Mouse (Mus musculus): ENCODE data around the gene Ankrd13b.

Gene Ankrd13b

GRCm38 (mm10) chr11:77508068-77509021 is 18.9 kb upstream of the Ankrd13b start:
- peak; percentile 91 for DNase-seq

- no peak for DNase-seq
Measured at GRCm38 (mm10) chr11:77507426-77507825, 17.9 kb upstream of the Ankrd13b start.

- no peak for DNase-seq
Measured at GRCm38 (mm10) chr11:77506941-77507340, 17.5 kb upstream of the Ankrd13b start.

- no peak for DNase-seq
Measured at GRCm38 (mm10) chr11:77506273-77506672, 16.8 kb upstream of the Ankrd13b start.

- no peak for DNase-seq
Measured at GRCm38 (mm10) chr11:77505291-77505980, 16.0 kb upstream of the Ankrd13b start.

- no peak for DNase-seq
Measured at GRCm38 (mm10) chr11:77504377-77504776, 14.9 kb upstream of the Ankrd13b start.

GRCm38 (mm10) chr11:77503511-77503910 is 14.0 kb upstream of the Ankrd13b start:
- DNase-seq, result no peak

GRCm38 (mm10) chr11:77502481-77502880 is 13.0 kb upstream of the Ankrd13b start:
- no peak for DNase-seq

- DNase-seq, result no peak
Measured at GRCm38 (mm10) chr11:77501971-77502370, 12.5 kb upstream of the Ankrd13b start.

GRCm38 (mm10) chr11:77501392-77501791 is 11.9 kb upstream of the Ankrd13b start:
- DNase-seq, result peak; percentile 82

GRCm38 (mm10) chr11:77500361-77501325 is 11.2 kb upstream of the Ankrd13b start:
- DNase-seq, result peak; percentile 13

GRCm38 (mm10) chr11:77499354-77499753 is 9.9 kb upstream of the Ankrd13b start:
- no peak for DNase-seq

- DNase-seq, result no peak
Measured at GRCm38 (mm10) chr11:77498261-77499139, 9.0 kb upstream of the Ankrd13b start.

GRCm38 (mm10) chr11:77497851-77498250 is 8.4 kb upstream of the Ankrd13b start:
- peak; percentile 50 for DNase-seq

GRCm38 (mm10) chr11:77497341-77497756 is 7.9 kb upstream of the Ankrd13b start:
- DNase-seq, result peak; percentile 93

- no peak for DNase-seq
Measured at GRCm38 (mm10) chr11:77495507-77495906, 6.0 kb upstream of the Ankrd13b start.

- no peak for DNase-seq
Measured at GRCm38 (mm10) chr11:77494782-77495181, 5.3 kb upstream of the Ankrd13b start.

- no peak for DNase-seq
Measured at GRCm38 (mm10) chr11:77494344-77494676, 4.8 kb upstream of the Ankrd13b start.

- DNase-seq, result peak; percentile 61
Measured at GRCm38 (mm10) chr11:77493512-77494343, 4.2 kb upstream of the Ankrd13b start, which contains the start of gene Git1. Gene Git1, plus strand, starts transcription at chr11:77493562.

GRCm38 (mm10) chr11:77492911-77493332 is 3.4 kb upstream of the Ankrd13b start:
- peak; percentile 97 for DNase-seq

Data from embryo, embryonic 11 days (tissue).